Mouse (Mus musculus): ENCODE measurements around the gene Msh5. TPM values are rescaled to one million over a fixed set of nuclear protein-coding genes. Genes with fewer than 3 reads are reported as not detected.

Msh5 gene
- total and polyA plus RNA-seq, 3 experiments = 26.3 to 29.0 TPM; not detected in 1

DNA sequence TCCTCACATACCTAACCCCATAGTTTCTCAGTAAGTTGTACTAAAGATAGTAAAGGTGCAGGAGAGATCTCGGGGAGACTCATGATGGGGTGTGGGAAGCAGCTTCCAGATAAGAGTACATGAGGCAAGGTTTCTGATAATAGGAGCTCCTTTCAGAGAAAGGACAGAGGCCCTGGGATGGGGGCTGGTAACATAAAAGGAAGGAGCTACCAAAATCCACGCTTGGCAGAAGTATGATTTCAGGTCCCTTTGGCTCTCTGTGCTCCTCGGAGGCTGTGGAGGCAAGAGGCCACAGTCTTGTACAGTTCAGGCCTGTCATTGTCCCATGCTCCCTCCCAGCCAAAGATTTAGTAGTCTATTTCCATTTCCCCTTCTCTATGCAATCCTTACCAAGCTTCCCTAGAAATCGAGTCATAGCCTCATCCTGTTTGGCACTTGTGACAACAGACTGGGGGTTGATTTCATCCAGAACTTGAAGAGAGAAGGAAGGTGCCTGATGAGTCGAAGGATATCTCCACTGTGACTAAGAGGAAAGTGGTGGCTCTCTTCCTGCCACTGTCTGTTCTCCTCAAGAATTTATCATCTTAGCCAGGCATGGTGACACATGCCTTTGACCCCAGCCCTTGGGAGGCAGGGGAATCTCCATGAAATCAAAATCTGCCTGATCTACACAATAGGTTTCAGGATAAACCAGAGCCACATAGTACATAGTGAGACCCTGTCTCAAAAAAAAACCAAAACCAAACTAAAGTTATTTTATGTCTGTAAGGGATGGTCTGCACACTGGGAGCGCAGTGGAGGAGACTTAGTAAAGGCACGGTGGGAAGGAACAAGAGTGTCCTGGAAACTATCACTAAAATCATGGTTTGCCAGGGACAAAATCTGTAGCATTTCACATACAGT lies 1.4 kb downstream of the Msh5 start:
- Histone ChIP-seq H3K36me3 (ENCODE audit: control insufficient read depth in 1 of 2, insufficient read depth in 2 of 2, low read length in 2 of 2) (peaks cover 0 to 30% of the 10 kb centered on the region in 2 experiments; a peak in 2 of 4 replicates), H3K9ac (ENCODE audit: control insufficient read depth, low read depth, low read length, poor library complexity, severe bottlenecking) (peak overlapping the region; percentile 85), H3K27ac (ENCODE audit: control insufficient read depth, low read depth, low read length) (peak overlapping the region; percentile 91), H3K27me3 (ENCODE audit: control insufficient read depth in 1 of 2, insufficient read depth in 2 of 2, low read length in 2 of 2) (no peaks in the 10 kb centered on the region), H3K4me1 (ENCODE audit: control insufficient read depth in 1 of 2, insufficient read depth in 2 of 2, low read length in 2 of 2) (peaks cover 7 to 41% of the 10 kb centered on the region in 2 experiments), H3K4me3 (ENCODE audit: control insufficient read depth in 1 of 2, insufficient read depth in 1 of 2, low read depth in 2 of 2, low read length in 2 of 2) (peak overlapping the region; percentile 47 to 53; a peak in 3 of 4 replicates), H3K9me3 (replicated peaks; ENCODE audit: insufficient read depth, low read length) (no peaks in the 10 kb centered on the region), H3K79me2 (ENCODE audit: control insufficient read depth, insufficient read depth, low read length, poor library complexity) (peaks cover 7% of the 10 kb centered on the region)
- peak; percentile 77 for DNase-seq (ENCODE audit: low read depth, low spot score)
- no peak for TF ChIP-seq USF2 (IDR thresholded peaks at IDR 0.05; ENCODE audit: borderline replicate concordance in 1 of 2, insufficient read depth in 1 of 2, low read depth in 1 of 2, low read length in 2 of 2)
- TF ChIP-seq ETS1 (IDR thresholded peaks at IDR 0.05; ENCODE audit: low read depth, low read length) = peak; percentile 87
- no peak for TF ChIP-seq CTCF (IDR thresholded peaks at IDR 0.05 in 2 of 3, conservative IDR thresholded peaks at IDR 0.05 in 1 of 3; ENCODE audit: control insufficient read depth in 1 of 3, insufficient read depth in 1 of 3, low read depth in 2 of 3, low read length in 3 of 3, poor library complexity in 1 of 3, severe bottlenecking in 1 of 3)
- TF ChIP-seq KAT2A (conservative IDR thresholded peaks at IDR 0.05; ENCODE audit: low read depth, low read length) = no peak
- peak; percentile 64; the same call in 1 of the 2 replicates for TF ChIP-seq MAX (IDR thresholded peaks at IDR 0.05; ENCODE audit: low read length)
- no peak for TF ChIP-seq ZMIZ1 (IDR thresholded peaks at IDR 0.05; ENCODE audit: low read depth, low read length)
- TF ChIP-seq TAL1 (IDR thresholded peaks at IDR 0.05; ENCODE audit: low read length) = peak; percentile 58
- no peak for TF ChIP-seq ELF1 (IDR thresholded peaks at IDR 0.05; ENCODE audit: low read depth, low read length)
- TF ChIP-seq JUND (IDR thresholded peaks at IDR 0.05; ENCODE audit: low read depth, low read length) = 0 out of 2 replicates have a peak, but pooled peaks have one; percentile 6
- no peak for TF ChIP-seq RAD21 (IDR thresholded peaks at IDR 0.05; ENCODE audit: low read depth, low read length)
- no peak for TF ChIP-seq NRF1 (IDR thresholded peaks at IDR 0.05; ENCODE audit: insufficient read depth, low read depth, low read length, poor library complexity, severe bottlenecking)
- peak; percentile 82 for TF ChIP-seq SIN3A (IDR thresholded peaks at IDR 0.05; ENCODE audit: low read length)
- TF ChIP-seq CHD2 (IDR thresholded peaks at IDR 0.05; ENCODE audit: low read length) = peak; percentile 59
- no peak for TF ChIP-seq POLR2AphosphoS5 (IDR thresholded peaks at IDR 0.05; ENCODE audit: borderline replicate concordance, low read depth, low read length)
- peak; percentile 74 to 89 for TF ChIP-seq EP300 (IDR thresholded peaks at IDR 0.05; ENCODE audit: low read depth in 1 of 2, low read length in 2 of 2)
- TF ChIP-seq GABPA (IDR thresholded peaks at IDR 0.05; ENCODE audit: low read depth, low read length) = no peak
- peak; percentile 83 for TF ChIP-seq MYC (IDR thresholded peaks at IDR 0.05; ENCODE audit: low read depth, low read length)
- TF ChIP-seq RCOR1 (IDR thresholded peaks at IDR 0.05; ENCODE audit: low read depth, low read length) = peak; percentile 87
- no peak for TF ChIP-seq UBTF (IDR thresholded peaks at IDR 0.05; ENCODE audit: borderline replicate concordance, insufficient read depth, low read depth, low read length)
- TF ChIP-seq USF1 (IDR thresholded peaks at IDR 0.05; ENCODE audit: low read depth, low read length) = peak; percentile 22; the same call in 1 of the 2 replicates
- TF ChIP-seq ZKSCAN1 (IDR thresholded peaks at IDR 0.05; ENCODE audit: low read depth, low read length) = no peak
- TF ChIP-seq ZC3H11A (IDR thresholded peaks at IDR 0.05; ENCODE audit: low read depth, low read length) = no peak
- peak in 1 of 2 experiments; percentile 58; a peak in 2 of 4 replicates for TF ChIP-seq POLR2A (IDR thresholded peaks at IDR 0.05; ENCODE audit: control insufficient read depth in 1 of 2, insufficient read depth in 1 of 2, low read depth in 1 of 2, low read length in 2 of 2, poor library complexity in 1 of 2)
- TF ChIP-seq MYB (IDR thresholded peaks at IDR 0.05; ENCODE audit: low read depth, low read length) = no peak
- TF ChIP-seq MEF2A (IDR thresholded peaks at IDR 0.05; ENCODE audit: extremely low read depth, insufficient replicate concordance, low read depth, low read length, poor library complexity, severe bottlenecking) = no peak
- TF ChIP-seq MAZ (IDR thresholded peaks at IDR 0.05; ENCODE audit: low read depth, low read length) = 0 out of 2 replicates have a peak, but pooled peaks have one; percentile 20
- peak; percentile 77 for TF ChIP-seq ZNF384 (IDR thresholded peaks at IDR 0.05; ENCODE audit: low read depth, low read length)
- 0 out of 2 replicates have a peak, but pooled peaks have one; percentile 27 for TF ChIP-seq HCFC1 (IDR thresholded peaks at IDR 0.05; ENCODE audit: low read depth, low read length)
- peak; percentile 43; the same call in 1 of the 2 replicates for TF ChIP-seq MXI1 (IDR thresholded peaks at IDR 0.05; ENCODE audit: low read depth, low read length)
- TF ChIP-seq TBP (IDR thresholded peaks at IDR 0.05; ENCODE audit: low read depth, low read length) = peak; percentile 59
- TF ChIP-seq BHLHE40 (IDR thresholded peaks at IDR 0.05; ENCODE audit: borderline replicate concordance, low read depth, low read length) = peak; percentile 53; the same call in 1 of the 2 replicates
- TF ChIP-seq GATA1 (IDR thresholded peaks at IDR 0.05; ENCODE audit: low read depth, low read length) = peak; percentile 93
- TF ChIP-seq NELFE (IDR thresholded peaks at IDR 0.05; ENCODE audit: low read depth, low read length) = peak; percentile 37; the same call in 1 of the 2 replicates
- no peak for TF ChIP-seq SMC3 (IDR thresholded peaks at IDR 0.05; ENCODE audit: low read depth, low read length)

Data from MEL (cell line).